Mouse (Mus musculus): ENCODE measurements at regions not wholly inside any gene's neighbourhood (a gene's known extent, or its start where the extent isn't known, plus 50 kb on each side); places are given as distances from the start of the nearest gene placed in this dataset.
A peak's percentile ranks its signal among the peaks of the same experiment; 100 is the strongest.

DNA sequence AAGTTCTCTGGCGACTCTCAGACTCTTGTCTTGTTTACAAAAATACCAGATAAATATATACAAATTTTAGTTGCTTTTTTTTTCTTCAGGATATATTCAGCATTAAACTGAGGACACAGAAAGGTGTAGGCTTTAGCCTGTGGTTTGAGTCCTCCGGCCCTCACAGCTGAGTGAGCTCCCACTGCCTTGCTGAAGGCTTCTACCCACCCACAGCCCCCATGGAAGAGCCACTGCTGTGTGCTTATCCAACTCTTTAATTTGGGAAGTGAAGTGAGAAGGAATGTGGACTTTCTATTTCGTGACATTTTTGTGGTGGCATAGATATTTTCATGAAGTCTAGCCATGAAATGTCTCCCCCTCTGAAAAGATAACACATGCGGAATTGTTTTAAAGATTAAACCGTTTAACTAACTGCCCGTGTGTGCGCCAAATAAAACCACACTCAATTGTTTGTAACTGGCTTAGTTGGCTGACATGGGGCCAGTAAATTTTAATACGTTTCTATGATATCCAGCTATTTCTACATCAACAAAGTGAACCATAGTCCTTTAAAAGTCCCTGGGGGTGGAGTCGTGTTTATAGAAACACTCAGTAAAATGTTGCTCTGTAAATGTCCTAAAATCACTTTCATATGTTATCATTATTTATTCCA is 174.1 kb downstream of the Slc38a4 start:
- Histone ChIP-seq H3K4me2 (no peak overlapping the region), H3K9me3 (ENCODE audit: low read depth, low read length) (no peaks in the 10 kb centered on the region), H3K4me1 (ENCODE audit: insufficient read depth) (peaks cover 8% of the 10 kb centered on the region; the same call in 1 of the 2 replicates), H3K27me3 (ENCODE audit: insufficient read depth, low read length) (no peaks in the 10 kb centered on the region), H3K9ac (no peak overlapping the region), H3K27ac (ENCODE audit: low read depth) (peak overlapping the region; percentile 55), H3K36me3 (ENCODE audit: insufficient read depth) (no peaks in the 10 kb centered on the region), H3K4me3 (ENCODE audit: low read depth, low read length) (no peak overlapping the region)
- WGBS, result 44% methylated on average over 9 of the region's 9 CpGs
- DNase-seq (peak; percentile 59), ATAC-seq (ENCODE audit: insufficient read depth) (no peak; the same call in 1 of the 2 replicates)
- no peak for TF ChIP-seq CTCF (IDR thresholded peaks at IDR 0.05; ENCODE audit: low read depth)

- H3K36me3 ChIP-seq (ENCODE audit: insufficient read depth), result no peaks in the 10 kb centered on the region
- H3K4me1 ChIP-seq (ENCODE audit: insufficient read depth), result peaks cover 16% of the 10 kb centered on the region
- H3K9ac ChIP-seq, result no peak overlapping the region
- DNase-seq, result no peak
- no peak overlapping the region for H3K4me3 ChIP-seq (ENCODE audit: low read depth, low read length)
- TF ChIP-seq CTCF (IDR thresholded peaks at IDR 0.05; ENCODE audit: low read depth), result no peak
- no peaks in the 10 kb centered on the region for H3K27me3 ChIP-seq (ENCODE audit: insufficient read depth, low read length)
- ATAC-seq (ENCODE audit: insufficient read depth), result no peak
- no peak overlapping the region for H3K27ac ChIP-seq (ENCODE audit: low read depth)
- 90% methylated on average over 11 of the region's 11 CpGs for WGBS
- H3K4me2 ChIP-seq, result no peak overlapping the region
- no peaks in the 10 kb centered on the region for H3K9me3 ChIP-seq (ENCODE audit: low read depth, low read length)
Observed at GRCm38 (mm10) chr15:96880066-96880465, 175.7 kb downstream of the Slc38a4 start.

DNA sequence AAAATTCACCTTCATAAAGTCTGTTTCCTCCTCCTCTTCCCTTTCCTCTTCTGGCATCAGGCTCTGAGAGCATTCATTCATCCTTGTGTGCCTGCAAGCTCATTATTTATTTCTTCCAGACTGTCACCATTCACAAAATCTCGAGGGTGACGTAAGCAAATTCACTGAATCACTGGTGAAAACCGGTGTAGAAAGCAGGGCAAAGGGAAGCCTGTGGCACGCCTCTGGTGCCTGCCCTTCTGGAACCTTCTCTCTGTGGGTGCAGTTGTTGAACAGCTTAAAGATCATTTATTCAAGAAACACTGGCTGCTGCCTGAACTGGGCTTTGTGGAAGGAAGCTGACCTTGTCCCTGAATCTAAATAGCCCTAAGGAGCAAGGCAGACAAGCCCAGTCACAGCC is 177.0 kb downstream of the Slc38a4 start:
- ATAC-seq (ENCODE audit: insufficient read depth) (no peak), DNase-seq (no peak)
- H3K9ac ChIP-seq, result no peak overlapping the region
- H3K9me3 ChIP-seq (ENCODE audit: low read depth, low read length), result no peaks in the 10 kb centered on the region
- H3K27ac ChIP-seq (ENCODE audit: low read depth), result no peak overlapping the region
- WGBS, result 59% methylated on average over 4 of the region's 4 CpGs
- no peak for TF ChIP-seq CTCF (IDR thresholded peaks at IDR 0.05; ENCODE audit: low read depth)
- H3K4me3 ChIP-seq (ENCODE audit: low read depth, low read length), result no peak overlapping the region
- peaks cover 19% of the 10 kb centered on the region for H3K4me1 ChIP-seq (ENCODE audit: insufficient read depth)
- H3K36me3 ChIP-seq (ENCODE audit: insufficient read depth), result no peaks in the 10 kb centered on the region
- no peaks in the 10 kb centered on the region for H3K27me3 ChIP-seq (ENCODE audit: insufficient read depth, low read length)
- H3K4me2 ChIP-seq, result no peak overlapping the region

- H3K27ac ChIP-seq (ENCODE audit: low read depth), result no peak overlapping the region
- H3K36me3 ChIP-seq (ENCODE audit: insufficient read depth), result no peaks in the 10 kb centered on the region
- no peak overlapping the region for H3K4me3 ChIP-seq (ENCODE audit: low read depth, low read length)
- H3K9ac ChIP-seq, result no peak overlapping the region
- H3K9me3 ChIP-seq (ENCODE audit: low read depth, low read length), result no peaks in the 10 kb centered on the region
- H3K4me1 ChIP-seq (ENCODE audit: insufficient read depth), result peaks cover 22% of the 10 kb centered on the region
- no peak overlapping the region for H3K4me2 ChIP-seq
- DNase-seq (no peak), ATAC-seq (ENCODE audit: insufficient read depth) (no peak)
- 93% methylated on average over 8 of the region's 8 CpGs for WGBS
- no peak for TF ChIP-seq CTCF (IDR thresholded peaks at IDR 0.05; ENCODE audit: low read depth)
- H3K27me3 ChIP-seq (ENCODE audit: insufficient read depth, low read length), result no peaks in the 10 kb centered on the region
Observed at GRCm38 (mm10) chr15:96877931-96878330, 177.8 kb downstream of the Slc38a4 start.

GRCm38 (mm10) chr15:96877271-96877670 is 177.7 kb upstream of the Slc38a2 start:
- Histone ChIP-seq H3K27ac (ENCODE audit: low read depth) (no peak overlapping the region), H3K27me3 (ENCODE audit: insufficient read depth, low read length) (no peaks in the 10 kb centered on the region), H3K36me3 (ENCODE audit: insufficient read depth) (no peaks in the 10 kb centered on the region), H3K4me2 (no peak overlapping the region), H3K4me3 (ENCODE audit: low read depth, low read length) (no peak overlapping the region), H3K9me3 (ENCODE audit: low read depth, low read length) (no peaks in the 10 kb centered on the region), H3K9ac (no peak overlapping the region), H3K4me1 (ENCODE audit: insufficient read depth) (peaks cover 22% of the 10 kb centered on the region)
- 68% methylated on average over 9 of the region's 9 CpGs for WGBS
- TF ChIP-seq CTCF (IDR thresholded peaks at IDR 0.05; ENCODE audit: low read depth), result no peak
- ATAC-seq (ENCODE audit: insufficient read depth), result no peak
- DNase-seq, result no peak

GRCm38 (mm10) chr15:96874145-96874544 is 174.6 kb upstream of the Slc38a2 start:
- no peak for TF ChIP-seq CTCF (IDR thresholded peaks at IDR 0.05; ENCODE audit: low read depth)
- Histone ChIP-seq H3K4me1 (ENCODE audit: insufficient read depth) (peaks cover 17% of the 10 kb centered on the region; the same call in 1 of the 2 replicates), H3K27me3 (ENCODE audit: insufficient read depth, low read length) (no peaks in the 10 kb centered on the region), H3K9me3 (ENCODE audit: low read depth, low read length) (no peaks in the 10 kb centered on the region), H3K4me3 (ENCODE audit: low read depth, low read length) (no peak overlapping the region), H3K4me2 (peak overlapping the region; percentile 1; the same call in 1 of the 2 replicates), H3K36me3 (ENCODE audit: insufficient read depth) (no peaks in the 10 kb centered on the region), H3K27ac (ENCODE audit: low read depth) (no peak overlapping the region), H3K9ac (no peak overlapping the region)
- ATAC-seq (ENCODE audit: insufficient read depth), result peak; percentile 92
- DNase-seq, result peak; percentile 93
- 37% methylated on average over 8 of the region's 8 CpGs for WGBS

GRCm38 (mm10) chr15:96873562-96873961 is 174.0 kb upstream of the Slc38a2 start:
- H3K9ac ChIP-seq, result no peak overlapping the region
- peak; percentile 72 for DNase-seq

More at GRCm38 (mm10) chr15:96873562-96873961, 174.0 kb upstream of the Slc38a2 start:
- ATAC-seq (ENCODE audit: insufficient read depth), result peak; percentile 74
- TF ChIP-seq CTCF (IDR thresholded peaks at IDR 0.05; ENCODE audit: low read depth), result no peak
- no peaks in the 10 kb centered on the region for H3K9me3 ChIP-seq (ENCODE audit: low read depth, low read length)
- no peak overlapping the region for H3K4me3 ChIP-seq (ENCODE audit: low read depth, low read length)
- H3K36me3 ChIP-seq (ENCODE audit: insufficient read depth), result no peaks in the 10 kb centered on the region
- peak overlapping the region; percentile 89 for H3K27ac ChIP-seq (ENCODE audit: low read depth)
- 46% methylated on average over 7 of the region's 7 CpGs for WGBS
- peaks cover 17% of the 10 kb centered on the region; the same call in 1 of the 2 replicates for H3K4me1 ChIP-seq (ENCODE audit: insufficient read depth)
- H3K27me3 ChIP-seq (ENCODE audit: insufficient read depth, low read length), result no peaks in the 10 kb centered on the region
- H3K4me2 ChIP-seq, result peak overlapping the region; percentile 35
